Mouse (Mus musculus): ENCODE results near the gene Lin52.

DNA sequence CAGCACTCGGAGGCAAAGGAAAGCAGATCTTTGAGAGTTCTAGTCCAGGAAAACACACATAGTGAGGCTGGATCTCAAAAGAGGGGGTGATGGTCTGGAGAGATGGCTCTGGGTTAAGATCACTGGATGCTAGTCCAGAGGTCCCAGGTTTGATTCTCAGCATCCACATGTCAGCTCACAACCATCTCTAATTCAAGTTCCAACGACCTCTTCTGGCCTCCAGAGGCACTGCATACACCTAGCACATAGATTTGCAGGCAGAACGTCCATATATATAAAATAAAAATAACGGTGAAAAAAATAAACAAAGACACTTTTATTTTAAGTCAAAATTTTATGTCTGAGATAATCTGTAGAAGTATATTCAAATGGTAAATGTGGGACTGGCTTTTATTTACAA is 44.0 kb upstream of the Lin52 start:
- TF ChIP-seq EP300 (IDR thresholded peaks at IDR 0.05) (no peak), CTCF (IDR thresholded peaks at IDR 0.05) (peak; percentile 26; the same call in 1 of the 2 replicates)
